Mouse (Mus musculus) kidney, adult 2 months (tissue): Measurements from ENCODE around the gene Cdc14b.

Experiments used
- CTCF ChIP-seq: fragments of 200-500 bp; conservative IDR thresholded peaks from 2 replicates; pipeline ENCODE4 v1.5.1; 2011; ENCODE audit warnings: low read depth, mild to moderate bottlenecking, control low read depth, low read length, moderate library complexity, mixed read lengths; ENCODE audit not compliant: insufficient read depth, insufficient read length
- POLR2A ChIP-seq: fragments of 200-500 bp; IDR thresholded peaks from one replicate; pipeline ENCODE4 v1.6.1; 2011; ENCODE audit warnings: low read depth, low read length, control low read depth

DNA sequence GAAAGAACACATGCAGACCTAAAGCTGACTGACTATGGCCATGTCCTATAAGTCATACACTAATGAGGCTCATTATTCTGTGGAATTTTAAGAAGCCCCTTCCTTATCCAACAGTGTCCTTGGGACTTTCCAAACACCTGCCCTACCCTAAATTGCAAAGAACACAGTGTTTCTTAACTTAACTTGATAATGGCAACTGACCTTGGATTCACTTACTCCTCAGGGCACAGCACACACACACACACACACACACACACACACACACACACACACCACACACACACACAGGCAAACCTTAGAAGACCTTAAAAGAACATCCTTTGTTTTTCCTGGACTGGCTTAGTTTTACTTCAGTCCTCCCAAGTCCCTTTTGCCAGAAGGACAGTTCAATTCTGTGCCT, 21.4 kb downstream of the Cdc14b start:
- TF ChIP-seq CTCF (no peak), POLR2A (no peak)
